Mouse (Mus musculus) embryonic facial prominence, embryonic 11.5 days (tissue): ENCODE measurements around the gene Phactr4. TPM values are rescaled to one million over a fixed set of nuclear protein-coding genes. Genes with fewer than 3 reads are reported as not detected.

Experiments
- ATAC-seq: fragments of 200-750 bp; cut with Nextera tagmentation; replicated peaks from 2 replicates; pipeline ENCODE4 v1.8.0; 2017; ENCODE audit warnings: low read depth; ENCODE audit not compliant: insufficient number of reproducible peaks, low FRiP score, low TSS enrichment
- DNase-seq: peaks from one replicate; pipeline ENCODE4 v3.0.0-alpha.2; 2015; ENCODE audit warnings: low spot score
- H3K27ac ChIP-seq: fragments of 300-500 bp; sonication (generic); replicated peaks from 2 replicates; pipeline ENCODE4 v1.5.1; 2014; ENCODE audit warnings: mild to moderate bottlenecking, low read depth, low read length, control low read depth
- H3K27me3 ChIP-seq: fragments of 300-500 bp; sonication (generic); 2 replicates; pipeline ENCODE4 v1.6.1; 2014; ENCODE audit warnings: mild to moderate bottlenecking, low read length, moderate library complexity, mixed read lengths; ENCODE audit not compliant: control insufficient read depth, insufficient read depth
- H3K36me3 ChIP-seq: fragments of 300-500 bp; sonication (generic); replicated peaks from 2 replicates; pipeline ENCODE4 v1.6.1; 2014; ENCODE audit warnings: low read depth, mild to moderate bottlenecking, low read length, moderate library complexity, mixed read lengths; ENCODE audit not compliant: control insufficient read depth, insufficient read depth
- H3K4me1 ChIP-seq: fragments of 300-500 bp; sonication (generic); 2 replicates; pipeline ENCODE4 v1.6.1; 2014; ENCODE audit warnings: low read length, mixed read lengths; ENCODE audit not compliant: control insufficient read depth, insufficient read depth
- H3K4me2 ChIP-seq: fragments of 300-500 bp; sonication (generic); 2 replicates; pipeline ENCODE4 v1.6.1; 2014; ENCODE audit warnings: low read depth, mild to moderate bottlenecking, control low read depth, low read length, moderate library complexity
- H3K4me3 ChIP-seq: fragments of 300-500 bp; sonication (generic); 2 replicates; pipeline ENCODE4 v1.5.1; 2014; ENCODE audit warnings: low read depth, low read length, control low read depth
- H3K9ac ChIP-seq: fragments of 300-500 bp; sonication (generic); replicated peaks from 2 replicates; pipeline ENCODE4 v1.6.1; 2014; ENCODE audit warnings: mild to moderate bottlenecking, control low read depth, low read length
- H3K9me3 ChIP-seq: fragments of 300-500 bp; sonication (generic); replicated peaks from 2 replicates; pipeline ENCODE4 v1.6.1; 2016; ENCODE audit warnings: mild to moderate bottlenecking, low read length, inconsistent platforms, mixed read lengths; ENCODE audit not compliant: control insufficient read depth
- WGBS: fragments of 180-500 bp; shearing (Covaris S2); extraction: QIAGEN DNeasy Blood & Tissue Kit; methylation state at CpG from one replicate; pipeline ENCODE4 v1.1.7; 2014; 5-methylcytosine and 5-hydroxymethylcytosine counted together
- polyA plus RNA-seq: library from polyadenylated mRNA; unstranded; fragments of >200 nt; fragmentation: Nextera tagmentation; extraction: Ambion mirVana; gene quantifications from 2 replicates; pipeline ENCODE4 v1.2.1, GENCODE M21; 2014

Phactr4 gene
- polyA plus RNA-seq, 1 experiment from 2014 or later, result 23.1 TPM

DNA sequence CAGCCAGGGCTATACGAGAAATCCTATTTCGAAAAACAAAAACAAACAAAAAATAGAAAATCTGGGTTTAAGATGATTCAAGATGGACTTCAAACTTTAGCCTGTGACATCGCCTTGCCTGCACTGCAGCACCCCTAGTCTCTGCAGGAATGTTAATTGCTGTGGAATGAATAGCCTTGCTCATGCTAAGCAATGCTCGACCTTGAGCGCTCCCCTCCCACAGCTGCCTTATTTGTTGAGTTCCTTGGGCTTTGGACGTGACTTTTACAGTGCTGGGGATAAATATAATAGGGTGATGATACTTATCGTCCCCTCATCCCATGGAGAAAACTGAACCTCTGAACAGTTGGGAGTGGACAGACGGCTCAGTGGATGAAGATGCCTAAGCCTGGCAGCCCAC, 106.6 kb downstream of the Phactr4 start:
- Histone ChIP-seq H3K4me1 (no peaks in the 10 kb centered on the region), H3K27ac (no peak overlapping the region), H3K27me3 (no peaks in the 10 kb centered on the region), H3K9ac (no peak overlapping the region), H3K9me3 (no peaks in the 10 kb centered on the region), H3K4me3 (no peak overlapping the region), H3K4me2 (no peak overlapping the region), H3K36me3 (peaks cover 5% of the 10 kb centered on the region)
- DNase-seq (no peak), ATAC-seq (no peak)
- 81% methylated on average over 8 of the region's 8 CpGs for WGBS

DNA sequence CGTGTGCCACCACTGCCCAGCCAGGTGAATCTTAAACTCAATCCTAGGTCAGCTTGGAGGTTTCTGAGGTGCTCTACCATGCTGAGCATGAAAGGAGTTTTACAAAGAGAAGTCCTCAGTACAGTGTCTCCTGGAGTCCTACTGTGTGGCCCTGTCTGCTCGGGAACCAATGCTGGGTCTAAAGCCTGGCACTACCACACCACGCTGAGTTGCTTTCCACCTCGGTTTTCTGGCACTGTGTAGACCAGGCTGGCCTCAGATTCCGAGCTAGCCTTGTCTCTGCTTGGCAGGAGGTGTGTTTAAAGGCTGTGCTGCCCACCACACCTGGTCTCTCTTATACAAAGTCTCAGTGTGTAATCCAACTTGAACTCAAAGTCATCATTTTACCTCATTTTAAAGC, 109.7 kb downstream of the Phactr4 start:
- H3K36me3 ChIP-seq, result peaks cover 8% of the 10 kb centered on the region

DNA sequence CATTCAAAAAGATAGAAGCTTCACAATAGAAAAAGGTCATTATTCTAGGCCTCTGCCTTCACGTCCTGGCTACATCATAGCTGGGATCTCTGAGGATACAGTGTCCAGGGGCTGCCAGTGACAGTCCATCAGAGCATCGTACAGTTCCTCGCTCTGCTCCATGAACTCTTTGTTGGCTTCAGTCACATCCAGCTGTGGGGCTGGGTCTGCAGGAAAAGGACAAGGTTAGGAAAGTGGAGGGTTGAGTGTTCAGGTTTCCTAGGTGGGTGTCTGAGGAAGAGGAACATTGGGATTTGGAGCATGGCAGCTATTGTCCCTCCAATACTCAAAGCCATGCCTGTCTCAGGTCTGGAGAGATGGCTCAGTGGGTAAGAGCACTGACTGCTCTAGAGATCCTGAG, 110.5 kb downstream of the Phactr4 start:
- no peak overlapping the region for H3K4me3 ChIP-seq
- H3K4me1 ChIP-seq, result no peaks in the 10 kb centered on the region; the same call in 1 of the 2 replicates
- H3K36me3 ChIP-seq, result peaks cover 8% of the 10 kb centered on the region
- no peak overlapping the region for H3K27ac ChIP-seq
- no peak overlapping the region for H3K4me2 ChIP-seq
- DNase-seq (no peak), ATAC-seq (no peak)
- no peak overlapping the region for H3K9ac ChIP-seq
- H3K27me3 ChIP-seq, result no peaks in the 10 kb centered on the region
- WGBS, result 49% methylated on average over 3 of the region's 3 CpGs
- no peaks in the 10 kb centered on the region for H3K9me3 ChIP-seq

More for the DNA sequence above, 109.7 kb downstream of the Phactr4 start:
- no peak for DNase-seq
- Histone ChIP-seq H3K4me3 (no peak overlapping the region), H3K9ac (no peak overlapping the region), H3K27me3 (no peaks in the 10 kb centered on the region), H3K27ac (no peak overlapping the region), H3K4me2 (no peak overlapping the region), H3K4me1 (no peaks in the 10 kb centered on the region; the same call in 1 of the 2 replicates), H3K9me3 (no peaks in the 10 kb centered on the region)
- ATAC-seq, result no peak
- whole genome bisulfite sequencing, result 85% methylated on average over 5 of the region's 5 CpGs

DNA sequence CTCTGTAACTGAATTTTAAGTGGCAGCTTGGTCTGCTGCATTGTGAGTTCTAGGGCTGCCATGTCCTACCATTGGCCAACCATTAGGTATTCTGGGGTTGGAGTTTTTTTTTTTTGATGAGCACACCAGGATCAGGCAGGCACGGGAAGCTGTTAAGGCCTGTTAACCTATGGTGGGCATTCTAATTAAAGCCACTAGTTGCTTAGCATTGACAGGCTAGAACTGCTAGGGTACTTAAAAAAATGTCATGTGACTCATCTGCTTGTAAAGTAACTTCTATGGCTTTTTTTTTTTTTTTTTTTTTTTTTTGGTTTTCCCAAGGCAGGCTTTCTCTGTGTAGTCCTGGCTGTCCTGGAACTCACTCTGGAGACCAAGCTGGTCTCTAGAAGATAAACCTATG, 111.1 kb downstream of the Phactr4 start:
- H3K27me3 ChIP-seq, result no peaks in the 10 kb centered on the region
- no peak for DNase-seq
- H3K27ac ChIP-seq, result no peak overlapping the region
- no peak overlapping the region for H3K4me2 ChIP-seq
- 38% methylated on average over 1 of the region's 1 CpGs for WGBS
- H3K9me3 ChIP-seq, result no peaks in the 10 kb centered on the region
- no peak overlapping the region for H3K9ac ChIP-seq
- H3K4me3 ChIP-seq, result no peak overlapping the region
- H3K4me1 ChIP-seq, result no peaks in the 10 kb centered on the region; the same call in 1 of the 2 replicates
- ATAC-seq, result no peak
- H3K36me3 ChIP-seq, result peaks cover 8% of the 10 kb centered on the region

DNA sequence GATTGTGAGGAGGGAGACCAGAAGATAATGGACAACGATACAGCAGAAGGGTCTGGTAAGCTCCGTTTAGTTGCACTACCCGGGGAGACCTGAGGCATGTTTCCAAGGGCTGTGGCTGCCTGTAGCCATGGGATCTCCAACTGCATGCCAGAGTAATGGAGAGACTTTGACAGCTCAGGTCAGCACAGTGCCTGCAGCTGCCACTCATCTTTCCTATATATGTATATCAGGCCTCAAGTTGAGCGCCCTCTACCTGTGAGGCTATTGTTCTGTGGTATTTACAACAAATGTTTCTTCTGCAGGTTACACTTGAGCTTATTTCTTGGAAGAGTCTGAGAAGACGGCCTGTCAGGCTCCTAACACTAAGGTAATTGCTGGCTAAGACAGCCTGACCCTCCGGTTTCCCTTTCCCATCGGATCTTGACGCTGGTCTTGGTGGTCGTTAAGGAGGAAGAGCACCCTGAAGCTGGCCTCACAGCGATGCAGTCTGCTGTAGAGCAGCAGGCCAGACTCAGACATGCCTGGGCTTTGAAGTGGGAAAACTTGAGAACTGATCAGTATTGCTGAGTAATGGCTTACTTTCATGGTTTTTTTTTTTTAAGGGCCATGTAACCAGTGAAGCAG, 112.3 kb downstream of the Phactr4 start:
- Histone ChIP-seq H3K9ac (peak overlapping the region; percentile 86; the same call in 1 of the 2 replicates), H3K4me1 (no peaks in the 10 kb centered on the region; the same call in 1 of the 2 replicates), H3K4me2 (peak overlapping the region; percentile 75), H3K9me3 (no peaks in the 10 kb centered on the region), H3K27ac (0 out of 2 replicates have a peak overlapping the region, but pooled peaks have one; percentile 29), H3K27me3 (no peaks in the 10 kb centered on the region), H3K4me3 (peak overlapping the region; percentile 80), H3K36me3 (peaks cover 8% of the 10 kb centered on the region)
- DNase-seq (peak; percentile 64), ATAC-seq (no peak)
- 27% methylated on average over 10 of the region's 10 CpGs for WGBS

DNA sequence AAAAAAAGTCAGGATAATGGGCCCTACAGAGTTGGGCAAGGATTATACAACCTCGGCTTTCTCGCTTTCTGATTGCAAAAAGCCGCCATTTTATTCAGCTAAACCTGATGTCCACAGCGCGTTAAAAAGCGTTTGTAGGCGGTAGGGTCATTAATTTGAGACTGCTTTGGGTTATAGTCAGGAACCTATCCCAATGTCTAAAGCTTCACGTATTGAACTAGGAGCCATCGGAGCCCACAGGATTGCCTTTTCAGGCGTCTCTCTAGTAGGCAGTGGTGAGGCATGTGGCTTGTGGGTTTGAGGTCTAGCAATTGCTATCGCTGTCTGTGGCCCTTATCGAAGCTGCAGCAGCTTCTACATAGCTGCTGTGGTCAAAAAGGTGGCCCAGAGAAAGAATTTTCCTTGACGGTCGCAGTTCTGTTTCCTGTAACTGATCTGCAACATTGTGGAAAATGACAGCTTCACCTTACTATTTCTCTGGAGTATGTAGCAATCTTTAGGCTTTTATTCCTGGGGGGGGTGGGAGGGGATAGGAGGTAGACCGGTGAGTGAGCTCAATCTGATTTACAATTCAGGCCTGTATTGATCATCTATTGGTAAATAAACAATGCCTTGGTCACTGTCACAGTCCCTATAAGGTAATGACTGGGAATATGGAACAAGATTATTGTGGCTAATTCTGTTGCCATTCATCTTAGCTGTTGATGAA, 113.0 kb downstream of the Phactr4 start:
- Histone ChIP-seq H3K4me1 (no peaks in the 10 kb centered on the region; the same call in 1 of the 2 replicates), H3K9ac (peak overlapping the region; percentile 86), H3K4me3 (peak overlapping the region; percentile 80), H3K27me3 (no peaks in the 10 kb centered on the region), H3K4me2 (peak overlapping the region; percentile 75), H3K27ac (peak overlapping the region; percentile 69; the same call in 1 of the 2 replicates), H3K36me3 (peaks cover 8% of the 10 kb centered on the region), H3K9me3 (no peaks in the 10 kb centered on the region)
- WGBS, result 2% methylated on average over 15 of the region's 15 CpGs
- DNase-seq (no peak), ATAC-seq (no peak)

DNA sequence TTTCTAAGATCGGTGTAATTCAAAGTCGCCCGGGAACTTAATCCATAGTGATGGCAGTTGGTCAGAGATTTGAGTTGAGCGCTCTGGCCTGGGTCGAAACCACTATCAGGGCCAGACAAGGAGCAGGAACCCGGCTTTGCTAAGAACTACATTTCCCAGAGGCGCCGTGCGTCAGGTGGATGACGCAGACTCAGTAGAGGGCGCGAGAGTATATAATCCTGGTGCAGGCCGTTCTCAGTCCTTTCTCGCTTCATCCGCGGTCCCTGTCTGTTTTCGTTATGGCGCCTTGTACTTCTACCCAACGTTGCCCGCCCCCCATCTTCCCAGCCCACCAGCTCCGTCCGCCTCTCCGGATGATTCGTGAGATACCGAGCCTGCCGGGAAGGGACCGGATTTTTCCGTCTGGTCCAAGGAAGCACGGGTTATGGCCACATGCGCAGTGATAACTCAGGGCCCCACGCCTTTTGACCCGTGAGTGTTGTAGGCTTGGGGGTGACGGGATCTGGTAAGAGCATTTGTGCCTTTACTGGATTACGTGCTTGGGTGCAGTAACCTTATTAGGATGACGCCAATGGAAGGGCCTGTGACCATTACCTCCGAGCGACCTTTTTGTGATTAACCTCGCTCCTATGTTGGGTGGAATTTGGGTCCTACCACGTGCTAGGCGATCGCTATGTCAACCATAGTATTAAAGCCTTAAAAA, 113.7 kb downstream of the Phactr4 start:
- peak; percentile 90 for ATAC-seq
- Histone ChIP-seq H3K36me3 (peaks cover 8% of the 10 kb centered on the region), H3K4me3 (peak overlapping the region; percentile 80), H3K9ac (peak overlapping the region; percentile 86), H3K27ac (peak overlapping the region; percentile 69), H3K4me2 (peak overlapping the region; percentile 75), H3K4me1 (no peaks in the 10 kb centered on the region; the same call in 1 of the 2 replicates), H3K27me3 (no peaks in the 10 kb centered on the region), H3K9me3 (no peaks in the 10 kb centered on the region)
- peak; percentile 96 for DNase-seq
- WGBS, result 2% methylated on average over 41 of the region's 41 CpGs
